Mouse (Mus musculus): ENCODE measurements around the gene Clic3. TPM values are rescaled to one million over a fixed set of nuclear protein-coding genes. Genes with fewer than 3 reads are reported as not detected.
A peak's percentile ranks its signal among the peaks of the same experiment; 100 is the strongest.

Clic3 gene
- polyA plus RNA-seq, 1 experiment: not detected

- Histone ChIP-seq H3K27me3 (replicated peaks) (peaks cover 45% of the 10 kb centered on the region), H3K4me3 (replicated peaks) (peak overlapping the region; percentile 86)
- TF ChIP-seq FLI1 (IDR thresholded peaks at IDR 0.05; ENCODE audit: low read length): no peak
- TF ChIP-seq GATA1 (IDR thresholded peaks at IDR 0.05; ENCODE audit: borderline replicate concordance, low read length): no peak
Observed at GRCm38 (mm10) chr2:25427256-25427655, 29.4 kb upstream of the Clic3 start.

GRCm38 (mm10) chr2:25428442-25429236 lies 28.0 kb upstream of the Clic3 start, which contains the start of gene Abca2:
Abca2 (plus strand) TSS chr2:25428703.
- H3K27me3 ChIP-seq (replicated peaks): peaks cover 44% of the 10 kb centered on the region

More at GRCm38 (mm10) chr2:25427256-25427655, 29.4 kb upstream of the Clic3 start:
- H3K9me3 ChIP-seq: peaks cover 3% of the 10 kb centered on the region; the same call in 1 of the 2 replicates
- peaks cover 20% of the 10 kb centered on the region for H3K36me3 ChIP-seq (replicated peaks; ENCODE audit: low read length)
- peaks cover 97% of the 10 kb centered on the region for H3K4me1 ChIP-seq

GRCm38 (mm10) chr2:25429435-25430180 lies 27.0 kb upstream of the Clic3 start:
- TF ChIP-seq GATA1 (IDR thresholded peaks at IDR 0.05; ENCODE audit: borderline replicate concordance, low read length) (no peak), FLI1 (IDR thresholded peaks at IDR 0.05; ENCODE audit: low read length) (no peak)
- H3K36me3 ChIP-seq (replicated peaks; ENCODE audit: low read length): peaks cover 41% of the 10 kb centered on the region
- H3K27me3 ChIP-seq (replicated peaks): peaks cover 49% of the 10 kb centered on the region
- peak overlapping the region; percentile 94 for H3K4me3 ChIP-seq (replicated peaks)
- H3K9me3 ChIP-seq: peaks cover 3% of the 10 kb centered on the region; the same call in 1 of the 2 replicates
- H3K4me1 ChIP-seq: peaks cover 96% of the 10 kb centered on the region

More at GRCm38 (mm10) chr2:25428442-25429236, 28.0 kb upstream of the Clic3 start, which contains the start of gene Abca2:
- peak within 1 kb of the TSS; percentile 94 for H3K4me3 ChIP-seq (replicated peaks)
- H3K4me1 ChIP-seq: peaks cover 97% of the 10 kb centered on the region
- no peak for TF ChIP-seq FLI1 (IDR thresholded peaks at IDR 0.05; ENCODE audit: low read length)
- TF ChIP-seq GATA1 (IDR thresholded peaks at IDR 0.05; ENCODE audit: borderline replicate concordance, low read length): no peak
- peaks cover 3% of the 10 kb centered on the region; the same call in 1 of the 2 replicates for H3K9me3 ChIP-seq
- peaks cover 32% of the 10 kb centered on the region for H3K36me3 ChIP-seq (replicated peaks; ENCODE audit: low read length)

- no peak for TF ChIP-seq FLI1 (IDR thresholded peaks at IDR 0.05; ENCODE audit: low read length)
- TF ChIP-seq GATA1 (IDR thresholded peaks at IDR 0.05; ENCODE audit: borderline replicate concordance, low read length): no peak
- no peaks in the 10 kb centered on the region for H3K9me3 ChIP-seq
- H3K4me1 ChIP-seq: peaks cover 92% of the 10 kb centered on the region
- H3K36me3 ChIP-seq (replicated peaks; ENCODE audit: low read length): peaks cover 44% of the 10 kb centered on the region
- H3K4me3 ChIP-seq (replicated peaks): peak overlapping the region; percentile 94
- peaks cover 49% of the 10 kb centered on the region for H3K27me3 ChIP-seq (replicated peaks)
Observed at GRCm38 (mm10) chr2:25430395-25431233, 26.0 kb upstream of the Clic3 start.

GRCm38 (mm10) chr2:25431308-25431855 lies 25.3 kb upstream of the Clic3 start:
- TF ChIP-seq GATA1 (IDR thresholded peaks at IDR 0.05; ENCODE audit: borderline replicate concordance, low read length) (no peak), FLI1 (IDR thresholded peaks at IDR 0.05; ENCODE audit: low read length) (no peak)
- Histone ChIP-seq H3K4me1 (peaks cover 84% of the 10 kb centered on the region), H3K36me3 (replicated peaks; ENCODE audit: low read length) (peaks cover 50% of the 10 kb centered on the region), H3K9me3 (no peaks in the 10 kb centered on the region), H3K27me3 (replicated peaks) (peaks cover 49% of the 10 kb centered on the region), H3K4me3 (replicated peaks) (peak overlapping the region; percentile 78)

GRCm38 (mm10) chr2:25432326-25433098 lies 24.1 kb upstream of the Clic3 start:
- Histone ChIP-seq H3K9me3 (no peaks in the 10 kb centered on the region), H3K4me3 (replicated peaks) (peak overlapping the region; percentile 78), H3K36me3 (replicated peaks; ENCODE audit: low read length) (peaks cover 61% of the 10 kb centered on the region), H3K4me1 (peaks cover 75% of the 10 kb centered on the region), H3K27me3 (replicated peaks) (peaks cover 56% of the 10 kb centered on the region)
- TF ChIP-seq FLI1 (IDR thresholded peaks at IDR 0.05; ENCODE audit: low read length): no peak
- TF ChIP-seq GATA1 (IDR thresholded peaks at IDR 0.05; ENCODE audit: borderline replicate concordance, low read length): peak; percentile 46; the same call in 1 of the 3 replicates

- peak overlapping the region; percentile 12 for H3K4me3 ChIP-seq (replicated peaks)
- no peak for TF ChIP-seq FLI1 (IDR thresholded peaks at IDR 0.05; ENCODE audit: low read length)
- TF ChIP-seq GATA1 (IDR thresholded peaks at IDR 0.05; ENCODE audit: borderline replicate concordance, low read length): no peak
- peaks cover 67% of the 10 kb centered on the region for H3K36me3 ChIP-seq (replicated peaks; ENCODE audit: low read length)
- H3K9me3 ChIP-seq: no peaks in the 10 kb centered on the region
- peaks cover 73% of the 10 kb centered on the region for H3K4me1 ChIP-seq
- H3K27me3 ChIP-seq (replicated peaks): peaks cover 59% of the 10 kb centered on the region
Observed at GRCm38 (mm10) chr2:25433101-25433500, 23.5 kb upstream of the Clic3 start.

- H3K27me3 ChIP-seq (replicated peaks): peaks cover 64% of the 10 kb centered on the region
- no peaks in the 10 kb centered on the region for H3K9me3 ChIP-seq
- peaks cover 64% of the 10 kb centered on the region for H3K4me1 ChIP-seq
- no peak overlapping the region for H3K4me3 ChIP-seq (replicated peaks)
- TF ChIP-seq GATA1 (IDR thresholded peaks at IDR 0.05; ENCODE audit: borderline replicate concordance, low read length) (no peak), FLI1 (IDR thresholded peaks at IDR 0.05; ENCODE audit: low read length) (no peak)
- peaks cover 79% of the 10 kb centered on the region for H3K36me3 ChIP-seq (replicated peaks; ENCODE audit: low read length)
Observed at GRCm38 (mm10) chr2:25434292-25434691, 22.3 kb upstream of the Clic3 start.
